Mouse (Mus musculus) embryo, embryonic 11.5 days (tissue): ENCODE measurements at regions not wholly inside any gene's neighbourhood (a gene's known extent, or its start where the extent isn't known, plus 50 kb on each side); places are given as distances from the start of the nearest gene placed in this dataset.

Experiments used
- DNase-seq: peaks from one replicate; pipeline ENCODE4 v3.0.0-alpha.2; 2012; ENCODE audit warnings: low read depth, low spot score

DNA sequence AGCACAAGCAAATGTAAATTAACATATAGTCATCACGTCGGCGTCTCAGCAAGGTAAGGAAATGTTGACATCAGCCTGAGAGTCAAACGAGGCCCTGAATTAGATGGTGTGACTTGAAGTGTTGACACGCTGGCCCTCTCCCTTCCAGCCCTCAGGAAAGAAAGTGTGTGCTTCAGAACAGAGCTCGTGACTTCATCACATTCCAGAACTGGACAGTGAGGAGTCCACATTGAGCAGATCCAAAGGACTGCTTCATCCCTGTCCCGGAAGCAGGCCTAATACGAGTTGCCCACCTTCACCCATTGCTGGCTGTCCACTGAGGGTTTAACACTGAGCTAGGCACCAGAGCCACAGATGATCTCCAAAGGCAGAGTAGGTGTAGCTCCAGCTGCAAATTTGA, 54.0 kb upstream of the Zfp703 start:
- DNase-seq = no peak
